Mouse (Mus musculus) MEL (cell line): Measurements from ENCODE around the gene Rela. TPM values are rescaled to one million over a fixed set of nuclear protein-coding genes. Genes with fewer than 3 reads are reported as not detected.

Experiments
- DNase-seq: peaks from one replicate; pipeline ENCODE4 v3.0.0; 2011; ENCODE audit warnings: low read depth, low spot score
- H3K27ac ChIP-seq: 2 replicates; pipeline ENCODE4 v1.5.1; 2012; ENCODE audit warnings: low read depth, mild to moderate bottlenecking, control low read depth, low read length, moderate library complexity; ENCODE audit not compliant: control insufficient read depth
- H3K27me3 ChIP-seq, 2 experiments: fragments of 150-350 bp in 1 of 2; sonication (generic) in 1 of 2; 2 replicates each; pipeline ENCODE4 v1.6.1; 2012; ENCODE audit warnings: low read length in 2 of 2, mild to moderate bottlenecking in 2 of 2, improper control_type of control experiment in 1 of 2, moderate library complexity in 1 of 2; ENCODE audit not compliant: insufficient read depth in 2 of 2, control insufficient read depth in 1 of 2
- H3K36me3 ChIP-seq, 2 experiments: 2 replicates each; pipeline ENCODE4 v1.6.1; 2012 to 2014; ENCODE audit warnings: low read length in 2 of 2, improper control_type of control experiment in 1 of 2, inconsistent platforms in 1 of 2, mild to moderate bottlenecking in 1 of 2; ENCODE audit not compliant: insufficient read depth in 2 of 2, control insufficient read depth in 1 of 2
- H3K4me1 ChIP-seq, 2 experiments: fragments of 150-350 bp in 1 of 2; sonication (generic) in 1 of 2; 2 replicates each; pipeline ENCODE4 v1.6.1; 2012; ENCODE audit warnings: low read length in 2 of 2, improper control_type of control experiment in 1 of 2, mild to moderate bottlenecking in 1 of 2; ENCODE audit not compliant: insufficient read depth in 2 of 2, control insufficient read depth in 1 of 2
- H3K4me3 ChIP-seq, 2 experiments: fragments of 150-350 bp in 1 of 2; sonication (generic) in 1 of 2; 2 replicates each; pipeline ENCODE4 v1.5.1; 2012; ENCODE audit warnings: low read depth in 2 of 2, low read length in 2 of 2, mild to moderate bottlenecking in 2 of 2, moderate library complexity in 2 of 2, control low read depth in 1 of 2, improper control_type of control experiment in 1 of 2; ENCODE audit not compliant: control insufficient read depth in 1 of 2, insufficient read depth in 1 of 2
- H3K79me2 ChIP-seq: 2 replicates; pipeline ENCODE4 v1.6.1; 2012; ENCODE audit warnings: mild to moderate bottlenecking, low read length, moderate library complexity; ENCODE audit not compliant: control insufficient read depth, poor library complexity, insufficient read depth
- H3K9ac ChIP-seq: 2 replicates; pipeline ENCODE4 v1.6.1; 2012; ENCODE audit warnings: low read depth, mild to moderate bottlenecking, control low read depth, low read length, moderate library complexity; ENCODE audit not compliant: control insufficient read depth, poor library complexity, severe bottlenecking
- H3K9me3 ChIP-seq: fragments of 150-350 bp; sonication (generic); replicated peaks from 2 replicates; pipeline ENCODE4 v1.6.1; 2012; ENCODE audit warnings: mild to moderate bottlenecking, low read length, improper control_type of control experiment, moderate library complexity; ENCODE audit not compliant: insufficient read depth
- BHLHE40 ChIP-seq: IDR thresholded peaks from 2 replicates; pipeline ENCODE4 v1.6.1; 2012; ENCODE audit warnings: low read depth, mild to moderate bottlenecking, inconsistent platforms, low read length, improper control_type of control experiment, borderline replicate concordance
- CHD1 ChIP-seq: IDR thresholded peaks from 2 replicates; pipeline ENCODE4 v1.6.1; 2012; ENCODE audit warnings: low read depth, mild to moderate bottlenecking, inconsistent platforms, low read length, improper control_type of control experiment
- CHD2 ChIP-seq: IDR thresholded peaks from 2 replicates; pipeline ENCODE4 v1.6.1; 2011; ENCODE audit warnings: low read length, improper control_type of control experiment
- CTCF ChIP-seq, 3 experiments: IDR thresholded peaks in 2 of 3; conservative IDR thresholded peaks in 1 of 3; 2 replicates each; pipeline ENCODE4 v1.5.1; 2011 to 2012; ENCODE audit warnings: low read length in 3 of 3, low read depth in 2 of 3, mild to moderate bottlenecking in 2 of 3, improper control_type of control experiment in 1 of 3, inconsistent platforms in 1 of 3, mixed read lengths in 1 of 3, moderate library complexity in 1 of 3; ENCODE audit not compliant: control insufficient read depth in 1 of 3, insufficient read depth in 1 of 3, poor library complexity in 1 of 3, severe bottlenecking in 1 of 3
- E2F4 ChIP-seq: IDR thresholded peaks from 2 replicates; pipeline ENCODE4 v1.6.1; 2011; ENCODE audit warnings: low read depth, low read length, improper control_type of control experiment, borderline replicate concordance
- ELF1 ChIP-seq: IDR thresholded peaks from 2 replicates; pipeline ENCODE4 v1.6.1; 2014; ENCODE audit warnings: low read depth, mild to moderate bottlenecking, inconsistent platforms, low read length, improper control_type of control experiment, moderate library complexity
- ETS1 ChIP-seq: IDR thresholded peaks from 2 replicates; pipeline ENCODE4 v1.6.1; 2012; ENCODE audit warnings: low read depth, mild to moderate bottlenecking, inconsistent platforms, low read length, improper control_type of control experiment, moderate library complexity
- GABPA ChIP-seq: IDR thresholded peaks from 2 replicates; pipeline ENCODE4 v1.6.1; 2012; ENCODE audit warnings: low read depth, mild to moderate bottlenecking, inconsistent platforms, low read length, improper control_type of control experiment, moderate library complexity
- JUND ChIP-seq: IDR thresholded peaks from 2 replicates; pipeline ENCODE4 v1.6.1; 2011; ENCODE audit warnings: low read depth, mild to moderate bottlenecking, improper control_type of control experiment, low read length
- MAFK ChIP-seq: IDR thresholded peaks from 2 replicates; pipeline ENCODE4 v1.6.1; 2011; ENCODE audit warnings: low read depth, mild to moderate bottlenecking, low read length, improper control_type of control experiment, borderline replicate concordance
- MEF2A ChIP-seq: IDR thresholded peaks from 2 replicates; pipeline ENCODE4 v1.6.1; 2014; ENCODE audit warnings: low read depth, mild to moderate bottlenecking, inconsistent platforms, low read length, improper control_type of control experiment; ENCODE audit not compliant: poor library complexity, insufficient replicate concordance, severe bottlenecking; ENCODE audit errors: extremely low read depth
- NELFE ChIP-seq: IDR thresholded peaks from 2 replicates; pipeline ENCODE4 v1.6.1; 2011; ENCODE audit warnings: low read depth, low read length, improper control_type of control experiment
- POLR2AphosphoS2 ChIP-seq: IDR thresholded peaks from 2 replicates; pipeline ENCODE4 v1.6.1; 2011; ENCODE audit warnings: low read length, improper control_type of control experiment
- POLR2AphosphoS5 ChIP-seq: IDR thresholded peaks from 2 replicates; pipeline ENCODE4 v1.6.1; 2012; ENCODE audit warnings: low read depth, borderline replicate concordance, mild to moderate bottlenecking, inconsistent platforms, low read length, moderate library complexity, mixed read lengths
- TAL1 ChIP-seq: IDR thresholded peaks from 2 replicates; pipeline ENCODE4 v1.6.1; 2012; ENCODE audit warnings: mild to moderate bottlenecking, inconsistent platforms, low read length, moderate library complexity, mixed read lengths
- TCF12 ChIP-seq: IDR thresholded peaks from 2 replicates; pipeline ENCODE4 v1.6.1; 2014; ENCODE audit warnings: low read depth, mild to moderate bottlenecking, inconsistent platforms, low read length, improper control_type of control experiment, moderate library complexity
- USF1 ChIP-seq: IDR thresholded peaks from 2 replicates; pipeline ENCODE4 v1.6.1; 2014; ENCODE audit warnings: low read depth, mild to moderate bottlenecking, inconsistent platforms, low read length, improper control_type of control experiment, moderate library complexity
- ZKSCAN1 ChIP-seq: IDR thresholded peaks from 2 replicates; pipeline ENCODE4 v1.6.1; 2012; ENCODE audit warnings: low read depth, mild to moderate bottlenecking, inconsistent platforms, low read length, improper control_type of control experiment, moderate library complexity
- polyA plus RNA-seq, 2 experiments: library from polyadenylated mRNA; stranded (reverse) in 1 of 2; unstranded in 1 of 2; fragments of >175 nt in 1 of 2; fragments of >200 nt in 1 of 2; gene quantifications; 2 replicates each; pipeline versions ENCODE4 v1.2.1 to v1.2.4; 2012; ENCODE audit warnings: low replicate concordance in 2 of 2, low read depth in 1 of 2; ENCODE audit not compliant: insufficient read length in 2 of 2, insufficient read depth in 1 of 2, missing spikeins in 1 of 2
- total RNA-seq: library from RNA; depleted of rRNA; stranded (reverse); fragments of 300-350 nt; gene quantifications from 2 replicates; pipeline ENCODE4 v1.2.3, GENCODE M21; 2012

The Rela gene
- total and polyA plus RNA-seq, 3 experiments, result 16.4 to 61.7 TPM; not detected in 1

DNA sequence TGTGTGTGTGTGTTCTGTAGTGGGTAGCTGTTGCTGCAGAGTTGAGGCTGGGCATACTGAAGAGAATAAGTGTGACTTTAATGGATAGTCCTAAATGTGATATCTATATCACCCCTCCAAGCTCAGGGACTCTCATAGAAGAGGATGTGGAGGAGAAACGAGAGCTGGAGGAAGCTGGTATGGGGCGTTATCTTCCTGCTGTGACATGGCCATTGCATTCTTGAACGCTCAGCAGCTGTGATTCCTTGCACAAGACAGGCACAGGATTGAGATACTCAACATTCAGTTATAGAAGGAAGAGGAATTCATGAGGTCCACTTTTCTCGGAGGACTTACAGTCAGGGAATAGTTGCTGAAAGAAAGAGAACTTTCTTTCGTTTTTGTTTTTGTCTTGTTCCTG is 15.4 kb upstream of the Rela start:
- H3K79me2 ChIP-seq, result no peaks in the 10 kb centered on the region
- no peaks in the 10 kb centered on the region for H3K27me3 ChIP-seq
- no peaks in the 10 kb centered on the region for H3K9me3 ChIP-seq
- no peak overlapping the region for H3K4me3 ChIP-seq
- no peak for TF ChIP-seq E2F4
- TF ChIP-seq NELFE, result no peak
- no peak for TF ChIP-seq ETS1
- TF ChIP-seq JUND, result no peak
- TF ChIP-seq MAFK, result no peak
- TF ChIP-seq GABPA, result no peak
- TF ChIP-seq CTCF (IDR thresholded peaks at IDR 0.05 in 2 of 3, conservative IDR thresholded peaks at IDR 0.05 in 1 of 3; ENCODE audit: control insufficient read depth in 1 of 3, insufficient read depth in 1 of 3, low read depth in 2 of 3, low read length in 3 of 3, poor library complexity in 1 of 3, severe bottlenecking in 1 of 3), result no peak
- TF ChIP-seq ELF1, result no peak
- no peak overlapping the region for H3K27ac ChIP-seq
- peaks cover 4 to 13% of the 10 kb centered on the region in 2 experiments; a peak in 3 of 4 replicates for H3K4me1 ChIP-seq
- no peak for DNase-seq
- H3K9ac ChIP-seq, result no peak overlapping the region
- H3K36me3 ChIP-seq, result peaks cover 0 to 2% of the 10 kb centered on the region in 2 experiments; a peak in 2 of 4 replicates

DNA sequence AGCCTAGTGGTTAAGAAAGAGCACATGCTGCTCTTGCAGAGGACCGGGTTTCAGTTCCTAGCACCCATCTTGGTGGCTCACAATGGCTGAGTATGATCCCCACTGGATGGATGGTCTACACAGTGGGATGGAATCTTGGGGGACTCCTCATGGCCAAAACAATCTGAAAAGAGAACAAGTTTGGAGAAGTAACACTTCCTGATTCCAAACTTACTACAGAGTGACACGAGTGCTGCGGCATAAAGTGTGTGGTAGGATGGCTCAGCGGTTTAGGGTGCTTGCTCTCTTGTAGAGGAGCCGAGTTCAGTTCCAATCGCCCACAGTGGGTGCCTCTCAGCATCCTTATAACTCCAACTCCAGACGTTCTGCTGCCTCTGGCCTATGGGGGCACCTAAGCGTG is 12.0 kb upstream of the Rela start:
- no peaks in the 10 kb centered on the region for H3K27me3 ChIP-seq
- no peaks in the 10 kb centered on the region for H3K36me3 ChIP-seq
- no peak overlapping the region for H3K4me3 ChIP-seq
- no peaks in the 10 kb centered on the region for H3K79me2 ChIP-seq
- no peaks in the 10 kb centered on the region for H3K9me3 ChIP-seq
- no peak overlapping the region for H3K27ac ChIP-seq
- H3K4me1 ChIP-seq, result peaks cover 2 to 5% of the 10 kb centered on the region in 2 experiments; a peak in 2 of 4 replicates
- DNase-seq, result no peak
- TF ChIP-seq TCF12, result no peak
- no peak for TF ChIP-seq ZKSCAN1
- TF ChIP-seq POLR2AphosphoS5, result no peak
- no peak for TF ChIP-seq TAL1
- TF ChIP-seq JUND, result no peak
- no peak for TF ChIP-seq USF1
- no peak for TF ChIP-seq BHLHE40
- no peak for TF ChIP-seq NELFE
- H3K9ac ChIP-seq, result no peak overlapping the region

DNA sequence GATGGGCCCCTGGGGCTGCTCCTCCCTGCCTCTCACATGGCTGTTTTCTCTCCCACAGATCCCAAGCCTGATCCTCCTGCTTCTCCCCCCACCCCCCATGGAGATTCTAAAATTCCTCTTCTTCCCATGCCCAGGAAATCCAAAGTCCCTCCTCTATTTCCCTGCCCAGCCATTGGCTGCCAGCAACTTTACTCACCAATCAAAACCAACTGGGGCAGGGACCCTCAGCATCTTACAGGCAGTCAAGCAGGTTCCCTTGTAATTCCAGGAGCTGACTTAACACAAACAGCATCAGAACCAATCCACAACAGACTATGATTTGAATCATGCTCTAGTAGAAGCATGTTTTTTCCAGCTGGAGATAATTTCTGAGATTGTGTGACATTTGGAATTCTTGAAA is 7.4 kb upstream of the Rela start:
- DNase-seq, result no peak
- Histone ChIP-seq H3K27me3 (no peaks in the 10 kb centered on the region), H3K36me3 (no peaks in the 10 kb centered on the region), H3K79me2 (no peaks in the 10 kb centered on the region), H3K9ac (no peak overlapping the region), H3K27ac (no peak overlapping the region), H3K9me3 (no peaks in the 10 kb centered on the region), H3K4me3 (no peak overlapping the region), H3K4me1 (peaks cover 0 to 4% of the 10 kb centered on the region in 2 experiments; a peak in 1 of 4 replicates)
- TF ChIP-seq CHD2 (no peak), CHD1 (no peak), USF1 (no peak), POLR2AphosphoS2 (no peak), MEF2A (no peak)
